Mouse (Mus musculus): ENCODE data around the gene Nagk. TPM values are rescaled to one million over a fixed set of nuclear protein-coding genes. Genes with fewer than 3 reads are reported as not detected.

Nagk gene
- 20.9 and 26.3 TPM in 2 replicates for total RNA-seq (2014; rRNA removed)
- polyA plus RNA-seq (2012; rRNA removed), result 8.8 and 11.0 TPM in 2 replicates

GRCm38 (mm10) chr6:83794760-83795296, at the start of gene Nagk:
Gene Nagk, plus strand, starts transcription at chr6:83794982.
- TF ChIP-seq CTCF (IDR thresholded peaks at IDR 0.05; ENCODE audit: low read depth, low read length) (no peak), POLR2A (IDR thresholded peaks at IDR 0.05; ENCODE audit: extremely low read depth, insufficient read depth, low read length) (peak; percentile 73; the same call in 1 of the 2 replicates)
- Histone ChIP-seq H3K9ac (ENCODE audit: low read depth, low read length) (peak within 1 kb of the TSS; percentile 75), H3K27ac (replicated peaks; ENCODE audit: insufficient read depth, low read depth, low read length) (peak within 1 kb of the TSS; percentile 59), H3K79me2 (ENCODE audit: control insufficient read depth, insufficient read depth, low read length) (no peaks in the 10 kb centered on the region), H3K4me3 (ENCODE audit: insufficient read depth, low read depth, low read length) (peak within 1 kb of the TSS; percentile 74), H3K36me3 (ENCODE audit: control insufficient read depth, insufficient read depth, low read length) (no peaks in the 10 kb centered on the region; the same call in 1 of the 2 replicates), H3K27me3 (ENCODE audit: control insufficient read depth, insufficient read depth, low read length) (no peaks in the 10 kb centered on the region), H3K4me1 (ENCODE audit: control insufficient read depth, insufficient read depth, low read length) (peaks cover 7% of the 10 kb centered on the region)
- peak; percentile 77 for DNase-seq (ENCODE audit: extremely low read depth, low read depth, low spot score)
- under 1% methylated on average over 43 of the region's 43 CpGs for WGBS

DNA sequence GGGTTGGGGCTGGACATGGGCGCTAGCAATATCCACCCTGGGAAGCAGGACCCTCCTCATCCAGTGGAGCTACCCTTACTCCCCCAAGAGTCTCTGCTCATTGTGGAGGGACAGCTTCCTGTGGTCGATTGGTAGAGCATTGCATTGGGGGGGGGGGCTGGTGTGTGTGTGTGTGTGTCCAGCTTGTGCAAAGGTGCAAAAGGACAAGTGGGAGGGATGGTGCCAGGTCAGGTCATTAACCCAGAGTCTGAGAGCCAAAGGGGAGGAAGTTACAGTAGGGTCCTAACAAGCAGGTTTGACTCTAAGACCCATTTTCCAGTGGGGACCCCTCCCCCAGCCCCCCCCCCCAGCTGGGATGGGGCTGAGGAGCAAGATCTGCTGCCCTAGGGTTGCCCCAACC, 49.3 kb upstream of the Nagk start:
- Histone ChIP-seq H3K4me3 (ENCODE audit: insufficient read depth, low read depth, low read length) (no peak overlapping the region), H3K27ac (replicated peaks; ENCODE audit: insufficient read depth, low read depth, low read length) (no peak overlapping the region), H3K27me3 (ENCODE audit: control insufficient read depth, insufficient read depth, low read length) (no peaks in the 10 kb centered on the region), H3K79me2 (ENCODE audit: control insufficient read depth, insufficient read depth, low read length) (no peaks in the 10 kb centered on the region), H3K4me1 (ENCODE audit: control insufficient read depth, insufficient read depth, low read length) (peaks cover 2% of the 10 kb centered on the region), H3K36me3 (ENCODE audit: control insufficient read depth, insufficient read depth, low read length) (no peaks in the 10 kb centered on the region), H3K9ac (ENCODE audit: low read depth, low read length) (no peak overlapping the region)
- peak; percentile 59 for DNase-seq (ENCODE audit: extremely low read depth, low read depth, low spot score)
- no peak for TF ChIP-seq CTCF (IDR thresholded peaks at IDR 0.05; ENCODE audit: low read depth, low read length)
- TF ChIP-seq POLR2A (IDR thresholded peaks at IDR 0.05; ENCODE audit: extremely low read depth, insufficient read depth, low read length), result no peak
- WGBS, result 44% methylated on average over 2 of the region's 2 CpGs

DNA sequence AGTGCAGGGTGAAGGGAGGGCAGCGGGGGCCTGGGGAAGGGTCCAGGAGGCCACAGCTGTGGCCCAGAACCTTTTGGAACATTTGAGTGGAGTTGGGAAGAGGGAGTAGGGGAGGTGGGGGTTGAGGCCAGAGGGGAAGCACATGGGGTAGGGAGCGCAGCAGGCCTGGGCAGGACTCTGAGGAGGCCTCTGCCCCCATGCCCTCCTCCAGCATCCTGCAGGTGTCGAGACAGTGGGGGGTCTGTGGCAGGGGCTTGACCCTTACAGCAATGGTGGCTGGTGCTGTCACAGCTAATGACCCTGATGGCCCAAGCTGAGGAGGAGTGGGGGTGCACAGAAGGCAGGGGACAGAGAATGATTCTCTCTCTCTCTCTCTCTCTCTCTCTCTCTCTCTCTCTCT, 45.5 kb upstream of the Nagk start:
- no peak for DNase-seq (ENCODE audit: extremely low read depth, low read depth, low spot score)
- WGBS, result 80% methylated on average over 3 of the region's 3 CpGs
- Histone ChIP-seq H3K9ac (ENCODE audit: low read depth, low read length) (no peak overlapping the region), H3K36me3 (ENCODE audit: control insufficient read depth, insufficient read depth, low read length) (no peaks in the 10 kb centered on the region), H3K79me2 (ENCODE audit: control insufficient read depth, insufficient read depth, low read length) (no peaks in the 10 kb centered on the region), H3K27ac (replicated peaks; ENCODE audit: insufficient read depth, low read depth, low read length) (no peak overlapping the region), H3K4me3 (ENCODE audit: insufficient read depth, low read depth, low read length) (no peak overlapping the region), H3K4me1 (ENCODE audit: control insufficient read depth, insufficient read depth, low read length) (no peaks in the 10 kb centered on the region; the same call in 1 of the 2 replicates), H3K27me3 (ENCODE audit: control insufficient read depth, insufficient read depth, low read length) (no peaks in the 10 kb centered on the region)
- TF ChIP-seq CTCF (IDR thresholded peaks at IDR 0.05; ENCODE audit: low read depth, low read length) (no peak), POLR2A (IDR thresholded peaks at IDR 0.05; ENCODE audit: extremely low read depth, insufficient read depth, low read length) (no peak)

GRCm38 (mm10) chr6:83750171-83750684, 44.6 kb upstream of the Nagk start:
- Histone ChIP-seq H3K9ac (ENCODE audit: low read depth, low read length) (no peak overlapping the region), H3K4me1 (ENCODE audit: control insufficient read depth, insufficient read depth, low read length) (no peaks in the 10 kb centered on the region; the same call in 1 of the 2 replicates), H3K79me2 (ENCODE audit: control insufficient read depth, insufficient read depth, low read length) (no peaks in the 10 kb centered on the region), H3K27me3 (ENCODE audit: control insufficient read depth, insufficient read depth, low read length) (no peaks in the 10 kb centered on the region), H3K4me3 (ENCODE audit: insufficient read depth, low read depth, low read length) (no peak overlapping the region), H3K36me3 (ENCODE audit: control insufficient read depth, insufficient read depth, low read length) (no peaks in the 10 kb centered on the region), H3K27ac (replicated peaks; ENCODE audit: insufficient read depth, low read depth, low read length) (no peak overlapping the region)
- no peak for TF ChIP-seq POLR2A (IDR thresholded peaks at IDR 0.05; ENCODE audit: extremely low read depth, insufficient read depth, low read length)
- TF ChIP-seq CTCF (IDR thresholded peaks at IDR 0.05; ENCODE audit: low read depth, low read length), result peak; percentile 67
- WGBS, result 11% methylated on average over 11 of the region's 11 CpGs
- DNase-seq (ENCODE audit: extremely low read depth, low read depth, low spot score), result peak; percentile 14

GRCm38 (mm10) chr6:83756051-83756450, 38.7 kb upstream of the Nagk start:
- Histone ChIP-seq H3K27ac (replicated peaks; ENCODE audit: insufficient read depth, low read depth, low read length) (no peak overlapping the region), H3K4me3 (ENCODE audit: insufficient read depth, low read depth, low read length) (no peak overlapping the region), H3K79me2 (ENCODE audit: control insufficient read depth, insufficient read depth, low read length) (no peaks in the 10 kb centered on the region), H3K27me3 (ENCODE audit: control insufficient read depth, insufficient read depth, low read length) (no peaks in the 10 kb centered on the region), H3K9ac (ENCODE audit: low read depth, low read length) (no peak overlapping the region), H3K36me3 (ENCODE audit: control insufficient read depth, insufficient read depth, low read length) (no peaks in the 10 kb centered on the region), H3K4me1 (ENCODE audit: control insufficient read depth, insufficient read depth, low read length) (no peaks in the 10 kb centered on the region)
- no peak for DNase-seq (ENCODE audit: extremely low read depth, low read depth, low spot score)
- WGBS, result 80% methylated on average over 9 of the region's 9 CpGs
- TF ChIP-seq POLR2A (IDR thresholded peaks at IDR 0.05; ENCODE audit: extremely low read depth, insufficient read depth, low read length) (no peak), CTCF (IDR thresholded peaks at IDR 0.05; ENCODE audit: low read depth, low read length) (no peak)

GRCm38 (mm10) chr6:83762344-83762743, 32.4 kb upstream of the Nagk start, which contains the start of gene Ankrd53:
Gene Ankrd53, plus strand, starts transcription at chr6:83762644.
- DNase-seq (ENCODE audit: extremely low read depth, low read depth, low spot score), result no peak
- Histone ChIP-seq H3K79me2 (ENCODE audit: control insufficient read depth, insufficient read depth, low read length) (no peaks in the 10 kb centered on the region), H3K36me3 (ENCODE audit: control insufficient read depth, insufficient read depth, low read length) (no peaks in the 10 kb centered on the region), H3K27me3 (ENCODE audit: control insufficient read depth, insufficient read depth, low read length) (no peaks in the 10 kb centered on the region), H3K27ac (replicated peaks; ENCODE audit: insufficient read depth, low read depth, low read length) (no peak within 1 kb of the TSS), H3K4me3 (ENCODE audit: insufficient read depth, low read depth, low read length) (no peak within 1 kb of the TSS), H3K4me1 (ENCODE audit: control insufficient read depth, insufficient read depth, low read length) (no peaks in the 10 kb centered on the region), H3K9ac (ENCODE audit: low read depth, low read length) (no peak within 1 kb of the TSS)
- TF ChIP-seq CTCF (IDR thresholded peaks at IDR 0.05; ENCODE audit: low read depth, low read length), result no peak
- no peak for TF ChIP-seq POLR2A (IDR thresholded peaks at IDR 0.05; ENCODE audit: extremely low read depth, insufficient read depth, low read length)
- 51% methylated on average over 6 of the region's 6 CpGs for WGBS

Measured in liver, adult 2 months (tissue).